Mouse (Mus musculus) thymus, postnatal 25 days (tissue): Measurements from ENCODE around the gene Sclt1.

Experiments
- DNase-seq: peaks from one replicate; pipeline ENCODE4 v3.0.0; 2022

Sclt1 gene

DNA sequence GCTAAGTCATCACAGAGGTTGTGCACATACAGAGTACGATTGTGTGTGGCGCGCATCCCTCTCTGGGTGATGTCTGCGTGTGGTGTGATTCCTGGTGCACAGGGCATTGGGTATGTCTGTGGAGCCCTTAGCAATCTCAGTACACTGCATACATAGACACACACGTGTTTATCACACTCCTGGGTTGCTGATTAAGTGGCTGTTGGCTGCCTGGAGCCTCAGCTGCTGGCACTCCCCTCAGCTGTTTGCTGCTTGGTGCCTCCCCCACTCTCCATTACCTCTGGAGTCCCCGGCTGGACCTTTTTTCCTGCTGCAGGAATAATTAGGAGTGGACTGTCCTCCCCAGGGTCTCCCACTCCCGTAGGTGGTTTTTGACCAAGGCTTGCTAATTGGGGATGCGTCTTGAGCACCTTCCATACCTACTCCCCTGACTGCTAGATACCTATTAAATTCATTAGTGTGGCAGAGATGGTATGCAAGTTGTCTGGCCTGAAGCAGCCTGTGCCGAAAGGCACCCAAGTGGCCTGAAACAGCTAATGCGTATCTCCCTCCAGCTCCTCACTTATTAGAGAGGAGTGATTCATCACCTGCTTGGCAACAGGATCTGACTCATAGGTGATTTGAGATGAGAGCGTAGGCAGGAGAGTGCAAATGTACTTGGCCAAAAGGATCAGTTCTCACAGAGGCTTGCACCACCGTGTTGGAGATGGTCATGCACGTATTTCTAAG lies 136.5 kb downstream of the Sclt1 start:
- DNase-seq: no peak

DNA sequence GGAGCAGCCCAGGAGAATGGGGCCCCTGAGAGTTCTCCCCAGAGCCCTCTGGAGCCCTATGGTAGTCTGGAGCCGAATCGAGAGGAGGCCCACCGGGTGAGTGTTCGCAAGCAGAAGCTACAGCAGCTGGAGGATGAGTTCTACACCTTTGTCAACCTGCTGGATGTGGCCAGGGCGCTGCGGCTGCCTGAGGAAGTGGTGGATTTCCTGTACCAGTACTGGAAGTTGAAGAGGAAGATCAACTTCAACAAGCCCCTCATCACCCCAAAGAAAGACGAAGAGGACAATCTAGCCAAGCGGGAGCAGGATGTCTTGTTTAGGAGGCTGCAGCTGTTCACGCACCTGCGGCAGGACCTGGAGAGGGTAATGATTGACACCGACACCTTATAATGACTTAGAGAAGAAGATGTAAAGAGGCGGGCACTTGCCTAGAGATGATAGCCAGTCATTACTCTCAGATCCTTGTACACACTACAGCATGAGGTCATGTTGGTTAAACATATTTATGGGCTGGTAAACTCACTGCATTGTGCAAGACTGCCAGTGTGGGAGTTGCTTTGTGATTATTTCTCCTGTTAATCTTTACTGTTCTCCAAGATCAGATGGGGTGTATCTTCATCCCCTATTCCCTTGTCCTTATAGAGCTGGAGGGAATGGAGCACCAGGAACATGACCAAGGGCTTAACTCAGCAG lies 137.5 kb downstream of the Sclt1 start:
- DNase-seq: peak; percentile 71

DNA sequence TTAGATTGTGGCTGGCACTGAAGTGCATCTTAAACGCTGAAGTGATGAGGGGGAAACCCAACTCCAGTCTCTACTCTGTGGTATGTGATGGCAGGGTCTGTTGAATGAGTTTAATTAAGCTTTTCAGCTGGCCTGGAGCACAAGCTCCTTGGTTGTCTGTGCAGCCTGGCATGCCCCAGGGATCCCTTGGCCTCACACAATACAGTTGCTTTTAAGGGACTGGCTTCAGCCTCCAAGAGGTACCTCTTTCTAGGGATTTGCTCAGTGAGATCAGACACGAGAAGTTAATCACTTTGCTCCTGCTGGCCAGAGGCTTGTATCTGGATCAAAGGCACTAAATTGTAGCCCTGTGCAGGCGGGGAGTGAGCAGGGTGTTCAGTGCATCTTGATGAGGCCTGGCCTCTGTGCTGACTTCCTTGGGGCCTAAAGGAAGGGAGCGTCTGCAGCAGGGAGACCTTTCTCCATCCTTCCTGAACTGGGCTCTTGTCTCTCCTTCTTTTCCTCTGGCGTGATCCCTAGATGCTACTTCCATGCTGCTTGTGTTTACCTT lies 138.8 kb downstream of the Sclt1 start:
- no peak for DNase-seq

DNA sequence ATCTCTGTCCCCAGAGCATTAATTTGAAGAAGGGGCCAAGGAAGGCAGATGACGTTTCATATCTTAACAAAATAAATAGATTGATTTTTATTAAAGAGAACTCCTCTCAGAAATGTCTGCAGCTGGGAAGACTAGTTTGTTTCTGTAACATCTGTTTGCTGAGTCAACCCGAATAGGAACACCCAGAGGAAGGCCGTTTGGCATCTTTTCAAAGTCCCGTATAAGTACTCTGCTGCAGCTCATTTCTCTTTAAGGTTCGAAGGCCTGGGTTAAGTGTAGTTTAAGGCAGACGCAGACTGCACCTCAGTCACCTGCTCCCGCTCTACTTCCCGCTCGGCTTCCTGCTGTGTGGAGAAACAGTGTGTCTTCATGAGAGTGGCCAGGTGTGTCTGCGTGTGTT lies 139.4 kb downstream of the Sclt1 start:
- DNase-seq: no peak

DNA sequence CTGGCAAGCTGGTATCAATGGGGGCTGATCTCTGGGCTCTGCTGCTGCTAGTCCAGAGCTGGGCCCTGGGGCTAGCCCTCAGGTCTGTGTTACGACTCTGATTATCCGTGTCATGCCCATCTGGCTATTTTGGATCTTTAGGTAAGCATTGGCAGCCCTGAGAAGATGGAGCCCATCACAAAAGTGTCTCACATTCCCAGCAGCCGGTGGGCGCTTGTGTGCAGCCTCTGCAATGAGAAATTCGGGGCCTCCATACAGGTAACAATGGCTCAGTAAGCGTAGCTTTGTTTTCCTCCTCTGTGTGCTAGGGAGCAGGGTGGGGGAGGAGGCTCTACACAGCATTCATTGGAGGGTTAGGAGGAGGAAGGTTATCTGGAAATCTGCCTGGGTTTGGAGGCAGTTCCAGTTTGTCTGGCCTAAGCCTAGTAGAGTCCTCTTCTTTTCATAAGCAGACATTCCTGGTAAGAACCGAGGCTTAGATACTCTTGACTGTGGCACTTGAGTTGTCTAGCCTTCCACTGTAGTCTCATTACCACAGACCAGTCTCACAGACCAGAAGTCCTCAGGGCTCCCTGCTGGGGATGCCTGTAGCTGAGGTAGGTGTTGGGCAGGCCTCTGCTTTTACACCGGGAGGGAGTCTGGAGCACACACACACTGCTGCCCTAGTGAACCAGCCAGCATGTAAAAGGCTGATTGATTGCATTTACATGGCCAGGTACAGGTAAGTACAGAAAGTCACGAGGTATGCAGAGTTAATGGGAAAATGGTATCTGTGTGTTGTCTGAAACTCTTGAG lies 140.9 kb downstream of the Sclt1 start:
- no peak for DNase-seq

DNA sequence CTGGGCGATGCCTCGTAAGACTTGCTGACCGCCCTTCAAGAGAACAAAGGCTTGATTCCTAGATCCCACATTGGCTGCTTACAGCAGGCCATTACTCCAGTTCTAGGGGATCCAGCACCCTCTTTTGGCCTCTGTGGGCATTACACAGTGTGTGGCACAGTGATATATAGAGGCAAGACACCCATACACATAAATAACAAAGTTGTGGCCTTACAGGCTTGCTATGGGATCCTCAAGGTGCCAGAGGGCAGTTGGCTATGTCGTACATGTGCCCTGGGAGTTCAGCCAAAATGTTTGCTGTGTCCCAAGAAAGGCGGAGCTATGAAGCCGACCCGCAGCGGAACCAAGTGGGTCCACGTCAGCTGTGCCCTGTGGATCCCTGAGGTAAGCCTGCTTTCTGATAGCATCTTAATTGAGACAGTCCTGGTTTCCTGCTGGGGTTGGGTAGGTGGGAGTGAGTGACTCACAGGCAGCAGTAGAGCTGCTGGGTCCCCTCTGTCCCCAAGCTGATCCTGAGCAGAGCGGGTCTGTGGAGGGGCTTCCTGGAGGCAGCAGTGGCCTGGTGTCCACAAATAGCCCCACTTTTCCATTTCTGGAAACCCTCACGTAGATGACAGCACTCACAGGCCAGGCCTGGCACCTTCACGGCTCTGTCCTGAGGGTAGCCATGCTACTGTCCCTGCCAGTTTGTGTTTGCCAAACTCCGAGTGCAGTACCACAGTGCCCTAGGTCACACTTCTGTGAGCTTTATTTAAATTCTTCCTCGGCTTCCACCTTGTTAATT lies 142.3 kb downstream of the Sclt1 start:
- DNase-seq: peak; percentile 65

DNA sequence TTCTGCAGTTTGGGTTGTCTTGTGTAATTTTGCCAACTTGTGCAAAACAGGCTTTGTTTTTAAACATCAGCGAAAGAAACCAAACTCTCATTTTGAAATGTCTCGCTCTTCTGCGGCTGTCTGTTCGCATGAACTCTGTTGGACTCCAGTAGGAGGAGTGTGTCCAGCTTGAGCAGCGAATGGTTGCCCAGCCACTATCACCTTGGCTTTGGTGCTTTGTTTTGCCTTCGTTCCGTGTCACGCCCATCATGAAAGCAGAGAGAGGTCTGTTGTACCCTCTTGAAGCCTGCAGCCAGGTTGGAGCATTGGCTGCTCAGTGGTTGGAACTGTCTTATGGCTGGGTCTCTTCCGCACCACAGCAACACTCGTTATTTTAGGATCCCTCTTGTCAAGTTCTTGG lies 143.1 kb downstream of the Sclt1 start:
- no peak for DNase-seq

DNA sequence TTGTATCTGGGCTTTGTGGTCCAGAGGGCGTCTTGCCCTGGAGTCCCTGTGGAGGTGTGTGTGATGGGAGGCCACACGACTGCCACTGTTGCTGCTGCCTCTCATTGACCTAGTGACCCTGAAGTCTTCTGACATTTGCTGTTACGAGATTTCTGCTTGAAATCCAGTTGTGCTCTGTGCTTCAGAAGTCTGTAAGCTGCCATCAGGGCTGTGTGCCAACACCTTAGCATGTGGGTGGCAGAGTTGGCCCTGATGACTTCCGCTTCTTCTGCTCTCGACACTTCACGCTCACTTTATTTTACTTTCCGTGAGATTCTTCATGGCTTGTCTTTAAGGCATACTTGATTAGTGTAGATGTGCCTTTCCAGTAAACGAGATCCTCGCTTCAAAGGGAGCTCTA lies 143.9 kb downstream of the Sclt1 start:
- DNase-seq: no peak

DNA sequence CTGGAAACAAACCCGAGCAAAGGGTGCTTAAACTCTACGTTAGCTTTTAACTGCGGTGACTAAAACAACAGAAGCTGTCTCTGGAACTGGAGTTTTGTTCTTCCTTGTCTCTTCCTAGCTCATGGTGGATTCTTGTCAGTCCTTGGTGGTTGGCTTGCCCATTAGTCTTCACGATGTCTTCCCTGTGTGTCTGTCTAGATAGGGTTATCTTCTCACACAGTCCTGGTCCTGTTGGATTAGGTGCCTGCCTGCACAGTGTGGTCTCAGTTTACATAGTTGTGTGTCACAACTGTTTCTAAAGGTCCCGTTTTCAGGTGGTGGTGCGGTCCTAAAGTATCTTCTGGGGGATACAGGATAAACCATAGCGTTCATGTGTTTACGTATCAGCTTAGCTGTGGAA lies 145.3 kb downstream of the Sclt1 start:
- no peak for DNase-seq

DNA sequence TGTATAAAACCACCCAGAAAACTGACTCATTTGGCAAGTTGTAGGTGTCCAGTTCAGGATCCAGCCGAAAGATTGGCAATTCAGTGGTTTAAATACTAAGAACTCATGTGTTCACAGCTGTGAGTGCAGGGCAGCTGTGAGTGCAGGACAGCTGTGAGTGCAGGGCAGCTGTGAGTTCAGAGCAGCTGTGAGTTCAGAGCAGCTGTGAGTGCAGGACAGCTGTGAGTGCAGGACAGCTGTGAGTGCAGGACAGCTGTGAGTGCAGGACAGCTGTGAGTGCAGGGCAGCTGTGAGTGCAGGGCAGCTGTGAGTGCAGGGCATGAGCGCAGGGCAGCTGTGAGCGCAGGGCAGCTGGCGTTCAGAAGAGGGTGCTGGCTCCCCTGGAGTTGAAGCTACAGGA lies 147.3 kb downstream of the Sclt1 start:
- DNase-seq: no peak

DNA sequence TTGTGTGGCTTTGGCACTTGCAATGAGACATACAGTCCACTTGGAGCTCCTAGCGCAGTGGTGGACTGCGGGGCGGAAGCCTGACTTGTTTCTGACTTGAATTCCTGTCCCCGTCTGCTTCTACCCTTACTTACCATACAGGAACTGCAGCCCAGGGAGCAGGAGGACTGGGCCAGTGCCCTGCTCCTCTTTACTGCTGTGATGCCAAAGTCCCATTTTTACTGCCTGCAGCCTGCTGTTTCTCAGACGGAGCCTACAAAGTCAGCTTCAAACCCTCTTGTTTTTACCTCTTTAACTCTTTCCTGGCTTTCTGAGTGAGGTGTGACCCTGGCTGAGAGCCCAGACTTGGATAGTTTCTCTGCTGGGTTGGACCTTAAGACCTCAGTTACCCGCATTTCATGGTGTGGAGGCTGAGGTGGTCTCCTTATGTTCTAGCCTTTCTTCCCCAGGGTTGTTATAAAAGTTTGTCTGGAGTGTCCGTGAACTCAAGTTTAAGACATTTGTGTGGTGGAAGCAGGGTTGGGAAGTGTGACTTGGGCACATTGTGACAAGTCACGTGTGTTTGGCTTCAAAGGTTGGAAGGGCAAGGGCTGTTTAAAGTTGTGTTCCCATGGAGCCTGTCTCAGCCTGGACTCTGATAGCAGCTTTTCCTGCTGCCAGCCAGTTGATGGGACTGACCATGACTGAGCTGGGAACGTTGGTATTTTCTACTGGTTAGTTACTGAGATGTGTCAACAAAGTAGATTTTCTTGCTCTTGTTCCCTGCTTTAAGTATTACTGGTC lies 148.0 kb downstream of the Sclt1 start:
- no peak for DNase-seq

DNA sequence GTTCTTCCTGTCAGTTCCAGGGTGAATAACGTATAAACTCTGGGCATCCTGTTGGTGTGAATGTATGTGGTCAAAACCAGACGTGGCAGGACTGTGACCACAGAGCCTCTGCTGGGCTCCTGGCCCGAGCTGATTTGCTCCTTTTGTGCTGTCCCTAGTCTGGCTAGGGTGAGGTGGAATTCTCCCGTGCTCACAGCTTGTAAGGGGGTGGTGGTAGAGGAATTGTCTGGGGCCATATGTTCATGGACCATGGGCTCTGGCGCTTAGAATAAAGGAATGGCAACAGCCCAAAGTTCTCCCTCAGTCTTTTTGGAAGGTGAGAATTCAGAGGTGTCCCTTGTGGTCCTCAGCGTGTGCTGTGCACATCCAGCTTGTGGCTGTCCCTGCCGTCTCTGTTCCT lies 149.5 kb downstream of the Sclt1 start:
- no peak for DNase-seq

DNA sequence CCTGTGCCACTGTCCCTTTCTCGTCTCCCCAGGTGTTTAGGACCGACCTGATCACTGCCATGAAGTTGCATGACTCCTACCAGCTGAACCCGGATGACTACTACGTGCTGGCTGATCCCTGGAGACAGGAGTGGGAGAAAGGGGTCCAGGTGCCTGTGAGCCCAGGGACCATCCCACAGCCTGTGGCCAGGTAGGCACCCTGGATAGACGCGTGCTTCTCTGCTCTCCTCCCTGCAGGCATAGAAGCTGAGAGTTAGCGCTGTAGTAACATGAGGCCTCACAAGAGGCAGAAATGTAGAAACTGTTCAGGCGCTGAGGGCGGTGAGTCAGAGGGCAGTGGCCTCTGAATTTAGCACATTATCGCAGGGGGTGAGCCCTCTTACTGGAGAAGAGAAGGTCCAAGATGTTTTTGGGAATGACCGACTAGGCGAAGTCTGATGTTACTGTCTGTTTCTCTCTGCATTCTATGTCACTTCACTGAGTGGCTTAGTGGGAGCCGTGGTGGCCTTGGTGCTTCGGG lies 150.6 kb downstream of the Sclt1 start:
- no peak for DNase-seq

DNA sequence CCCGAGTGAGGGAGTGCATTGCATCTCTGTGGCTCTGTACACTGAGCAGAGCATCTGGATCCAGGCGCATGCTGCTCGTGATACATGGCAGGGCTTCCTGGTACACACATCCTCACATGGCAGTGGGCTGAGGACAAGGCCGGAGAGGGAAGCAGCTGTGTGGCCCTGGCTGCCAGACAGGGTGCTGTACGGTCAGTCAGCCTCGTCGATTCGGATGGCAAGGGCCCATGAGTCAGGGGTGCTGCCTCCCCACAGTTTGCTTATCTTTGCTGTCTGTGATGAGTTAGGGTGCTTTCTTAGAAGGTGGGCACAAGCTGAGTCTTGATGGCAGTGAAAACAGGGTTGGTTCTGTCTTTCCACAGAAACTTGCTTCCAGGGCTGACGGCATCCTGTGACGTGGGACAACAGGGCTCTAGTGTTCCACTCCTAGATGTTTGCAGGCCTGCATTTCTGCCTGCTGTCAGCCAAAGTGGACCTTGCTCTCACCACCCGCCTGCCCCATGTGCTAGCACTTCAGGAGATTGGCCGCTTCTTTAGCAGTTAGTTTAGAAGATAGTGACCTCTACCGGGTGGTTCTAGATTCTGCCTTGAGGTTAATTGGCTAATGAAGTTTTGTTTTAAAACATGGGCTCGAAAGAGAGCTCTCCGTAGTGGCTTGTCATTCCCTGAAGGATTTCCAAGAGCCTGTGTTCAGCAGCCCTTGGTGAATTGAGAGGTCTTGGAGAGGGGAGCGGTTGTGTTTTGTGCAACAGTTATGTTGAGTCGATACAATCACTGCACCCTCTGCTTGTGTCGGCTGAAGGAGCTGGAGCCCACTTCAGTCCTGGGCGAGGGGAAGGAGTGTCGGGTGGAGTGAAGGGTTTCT lies 151.4 kb downstream of the Sclt1 start:
- DNase-seq: no peak

DNA sequence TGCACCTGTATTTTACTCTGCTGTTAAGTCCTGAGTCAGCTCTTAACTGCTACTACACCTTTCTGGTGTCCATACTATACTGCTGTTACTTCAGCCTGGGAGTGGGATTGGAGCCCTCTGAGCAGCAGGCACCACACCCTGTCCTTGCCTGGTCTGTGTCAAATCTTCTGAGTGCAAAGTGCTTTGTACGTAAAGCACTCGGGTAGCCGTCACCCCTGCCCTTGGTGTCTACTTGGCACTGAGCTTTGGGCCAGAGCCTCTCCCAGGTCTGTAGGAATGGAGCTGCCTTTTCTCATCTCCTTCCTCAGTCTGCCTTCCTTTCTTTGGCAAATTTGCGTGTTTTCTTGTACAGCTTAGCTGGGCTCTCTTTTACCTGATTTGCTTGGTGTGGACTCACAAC lies 152.3 kb downstream of the Sclt1 start:
- no peak for DNase-seq

DNA sequence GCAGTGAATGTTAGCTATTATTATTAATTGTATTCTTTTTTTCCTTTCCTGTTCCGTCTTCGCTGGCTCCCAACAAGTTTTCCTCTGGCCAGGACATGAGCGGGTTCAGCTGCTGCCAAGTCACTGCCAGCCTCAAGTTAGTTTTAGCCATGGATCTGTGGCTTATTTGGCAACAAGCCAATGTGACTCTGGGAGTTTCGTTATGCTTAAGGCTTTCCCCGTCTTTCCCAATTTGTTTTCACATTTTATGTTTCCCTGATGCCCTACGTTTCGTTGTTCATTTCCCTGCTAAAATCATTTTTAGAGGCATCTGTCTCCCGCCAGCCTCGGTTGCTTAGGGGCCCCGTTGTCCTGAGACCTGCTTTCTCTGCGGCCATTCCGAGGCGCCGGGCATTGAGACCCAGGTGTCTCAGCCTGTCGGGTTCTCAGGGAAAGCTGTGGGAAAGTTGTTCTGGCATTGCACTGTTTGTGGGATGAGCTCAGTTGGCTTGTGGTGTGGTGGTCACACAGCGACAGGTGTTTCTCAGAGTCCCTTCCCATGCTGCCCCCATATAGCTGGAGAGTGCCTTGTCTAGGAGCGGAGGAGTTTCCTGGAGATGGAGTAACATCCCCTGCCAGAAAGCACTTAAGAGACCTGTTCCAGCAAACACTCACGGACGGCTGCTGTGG lies 152.9 kb downstream of the Sclt1 start:
- no peak for DNase-seq

DNA sequence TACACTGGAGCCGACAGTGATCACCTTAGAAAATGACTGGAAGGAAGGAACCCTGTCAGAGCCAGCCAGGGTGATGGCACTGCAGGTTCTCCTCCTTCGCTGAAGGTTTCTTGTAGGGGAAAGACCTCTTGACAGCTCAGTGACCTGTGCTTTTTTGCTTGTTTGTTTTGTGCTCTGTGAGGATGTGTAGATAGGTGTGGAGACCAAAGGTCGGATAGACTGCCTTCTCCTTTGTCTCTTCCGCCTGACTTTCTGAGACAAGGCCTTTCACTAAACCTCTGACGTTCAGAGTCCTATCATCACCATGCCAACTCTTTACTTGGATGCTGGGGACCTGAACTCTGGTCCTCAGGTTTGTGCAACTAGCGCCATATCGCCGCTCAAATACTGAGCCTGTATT lies 153.8 kb downstream of the Sclt1 start:
- DNase-seq: no peak

DNA sequence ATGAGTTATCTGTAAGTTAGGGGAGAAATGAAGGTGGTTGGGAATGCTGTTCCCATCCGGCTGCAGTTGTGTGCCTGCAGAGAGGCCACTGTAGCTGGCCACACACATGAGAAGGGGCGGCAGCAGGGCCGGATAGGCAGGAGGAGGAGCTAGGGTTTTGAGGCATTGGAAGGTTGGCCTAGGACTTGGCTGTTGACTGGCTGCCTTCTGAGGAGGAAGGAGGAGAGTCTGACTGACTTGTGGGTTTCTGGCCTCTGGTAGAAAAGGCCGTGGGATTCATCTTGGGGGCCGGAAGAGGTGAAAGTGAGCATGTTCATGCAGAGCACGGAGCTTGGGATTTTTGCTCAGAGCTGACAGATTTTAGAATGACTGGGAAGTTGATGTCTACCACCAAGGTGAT lies 154.7 kb downstream of the Sclt1 start:
- DNase-seq: peak; percentile 59

DNA sequence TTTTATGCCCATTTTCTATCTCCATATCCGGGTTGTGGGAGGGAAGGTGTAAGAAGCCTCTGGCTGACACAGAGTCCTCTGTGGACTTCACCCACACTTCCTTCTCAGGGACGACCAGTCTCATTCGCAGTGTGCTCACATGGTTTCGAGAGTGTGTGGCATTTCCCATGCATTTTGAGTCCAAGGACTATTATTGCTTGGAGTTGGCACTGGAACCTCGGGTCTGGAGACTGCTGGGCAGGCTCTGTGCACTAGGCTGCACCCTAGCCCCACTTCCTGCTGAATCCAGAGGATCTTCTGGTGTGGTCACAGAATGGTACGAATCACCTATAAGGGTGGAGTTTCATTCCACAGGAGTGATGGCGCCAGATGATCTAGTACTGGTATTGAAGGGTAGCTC lies 155.4 kb downstream of the Sclt1 start:
- no peak for DNase-seq

DNA sequence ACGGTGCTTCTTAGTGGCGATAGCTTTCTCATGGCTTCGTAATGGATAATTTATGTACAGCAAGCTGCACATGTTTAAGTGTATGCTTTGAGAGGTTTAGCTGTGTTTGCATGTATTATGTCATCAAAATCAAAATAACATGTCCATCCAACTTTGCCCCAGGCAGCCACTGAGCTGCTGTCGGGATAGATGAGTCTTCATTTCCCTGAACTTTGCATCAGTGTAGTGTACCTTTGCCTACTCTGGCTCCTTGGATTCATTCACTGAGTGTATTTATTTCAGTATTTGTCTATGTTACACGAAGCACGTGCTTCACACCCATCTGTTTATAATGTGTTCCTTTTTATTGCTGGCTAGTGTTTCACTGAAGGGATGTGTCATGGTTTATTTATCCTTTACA lies 156.0 kb downstream of the Sclt1 start:
- DNase-seq: no peak
